Mouse (Mus musculus) hindbrain, embryonic 14.5 days (tissue): Measurements from ENCODE around the gene Nup93. TPM values are rescaled to one million over a fixed set of nuclear protein-coding genes. Genes with fewer than 3 reads are reported as not detected.
"Not testable (repeated sequence)": the region's sequence is repeated elsewhere in the genome, so short reads cannot be mapped to it uniquely, and the experiment has no call there.

Experiments used
- ATAC-seq: fragments of 200-750 bp; cut with Nextera tagmentation; 2 replicates; pipeline ENCODE4 v1.8.0; 2017; ENCODE audit warnings: moderate number of reproducible peaks, mild to moderate bottlenecking, moderate TSS enrichment, moderate library complexity; ENCODE audit not compliant: low FRiP score
- DNase-seq: peaks from one replicate; pipeline ENCODE4 v3.0.0-alpha.2; 2015; ENCODE audit warnings: low spot score
- H3K27ac ChIP-seq: fragments of 300-500 bp; sonication (generic); 2 replicates; pipeline ENCODE4 v1.5.1; 2014; ENCODE audit warnings: mild to moderate bottlenecking, moderate library complexity
- H3K27me3 ChIP-seq: fragments of 300-500 bp; sonication (generic); 2 replicates; pipeline ENCODE4 v1.6.1; 2014; ENCODE audit warnings: mild to moderate bottlenecking, low read length, mixed read lengths; ENCODE audit not compliant: control insufficient read depth, insufficient read depth
- H3K36me3 ChIP-seq: fragments of 300-500 bp; sonication (generic); replicated peaks from 2 replicates; pipeline ENCODE4 v1.6.1; 2014; ENCODE audit not compliant: control insufficient read depth, insufficient read depth
- H3K4me1 ChIP-seq: fragments of 300-500 bp; sonication (generic); replicated peaks from 2 replicates; pipeline ENCODE4 v1.6.1; 2014; ENCODE audit warnings: antibody characterized with exemption, low read length, mixed read lengths; ENCODE audit not compliant: control insufficient read depth, insufficient read depth
- H3K4me2 ChIP-seq: fragments of 300-500 bp; sonication (generic); replicated peaks from 2 replicates; pipeline ENCODE4 v1.6.1; 2014; ENCODE audit warnings: mild to moderate bottlenecking, moderate library complexity
- H3K4me3 ChIP-seq: fragments of 300-500 bp; sonication (generic); replicated peaks from 2 replicates; pipeline ENCODE4 v1.5.1; 2014; ENCODE audit warnings: mild to moderate bottlenecking, low read length
- H3K9ac ChIP-seq: fragments of 300-500 bp; sonication (generic); 2 replicates; pipeline ENCODE4 v1.6.1; 2014
- H3K9me3 ChIP-seq: fragments of 300-500 bp; sonication (generic); 2 replicates; pipeline ENCODE4 v1.6.1; 2016; ENCODE audit warnings: low read length; ENCODE audit not compliant: control insufficient read depth
- WGBS: fragments of 180-500 bp; shearing (Covaris S2); extraction: QIAGEN DNeasy Blood & Tissue Kit; methylation state at CpG from one replicate; pipeline ENCODE4 v1.1.7; 2014; 5-methylcytosine and 5-hydroxymethylcytosine counted together
- polyA plus RNA-seq: library from polyadenylated mRNA; unstranded; fragments of >200 nt; fragmentation: Nextera tagmentation; extraction: Ambion mirVana; gene quantifications from 2 replicates; pipeline ENCODE4 v1.2.1, GENCODE M21; 2014

Gene Nup93
- 58.9 and 63.3 TPM in 2 replicates for polyA plus RNA-seq

DNA sequence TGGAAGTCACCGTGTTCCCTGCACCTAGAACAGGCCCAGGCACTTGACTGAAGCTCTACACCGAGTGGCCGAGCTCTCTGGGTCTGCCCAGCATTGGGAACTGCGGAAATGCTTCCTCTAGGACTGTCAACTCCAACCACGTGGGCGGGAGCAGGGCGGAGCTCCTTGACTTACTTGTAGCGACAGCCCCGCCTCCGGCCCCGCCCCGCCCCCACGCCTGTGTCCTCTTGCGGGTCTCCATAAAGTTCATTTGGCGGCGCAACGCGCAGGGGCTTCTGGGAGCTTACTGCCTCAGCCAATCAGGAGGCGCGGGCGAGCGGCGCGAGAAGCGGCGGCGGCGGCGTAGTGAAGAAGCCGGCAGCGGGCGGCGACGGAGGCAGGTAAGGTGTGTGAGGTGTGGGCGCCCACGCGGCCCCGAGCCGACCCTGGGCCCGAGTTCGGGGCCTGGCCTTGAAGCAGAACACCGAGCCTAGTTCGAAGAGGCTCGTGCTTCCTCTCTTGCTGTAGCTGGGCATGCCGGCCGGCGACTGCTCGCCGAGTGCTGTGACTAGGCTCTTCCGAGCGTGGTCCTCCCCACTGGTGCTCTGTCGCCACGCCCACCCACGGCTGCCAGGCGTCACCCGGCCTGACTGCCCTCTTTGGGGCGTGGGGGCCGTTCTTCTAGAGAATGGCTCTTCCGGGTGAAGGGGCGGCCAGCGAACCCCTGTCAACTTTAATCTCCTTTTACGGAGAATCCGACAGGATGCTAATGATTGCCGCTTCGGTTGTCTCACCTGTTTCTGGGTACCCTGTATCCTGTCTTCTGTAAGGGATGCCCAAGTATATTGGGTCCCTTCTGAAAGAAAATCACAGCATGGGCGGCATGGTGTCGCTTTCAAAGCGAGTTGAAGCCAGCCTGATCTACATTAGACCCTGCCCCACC is at the start of gene Nup93:
Nup93 (plus strand) TSS at position 313 of the 922 bp plus-strand sequence.
- peak within 1 kb of the TSS; percentile 72 for H3K4me2 ChIP-seq
- no peaks in the 10 kb centered on the region for H3K27me3 ChIP-seq
- ATAC-seq (peak; percentile 98), DNase-seq (peak; percentile 96)
- WGBS: under 1% methylated on average over 68 of the region's 68 CpGs
- peak within 1 kb of the TSS; percentile 62 for H3K27ac ChIP-seq
- H3K4me1 ChIP-seq: peaks cover 16% of the 10 kb centered on the region; the same call in 1 of the 2 replicates
- no peaks in the 10 kb centered on the region for H3K9me3 ChIP-seq
- no peaks in the 10 kb centered on the region for H3K36me3 ChIP-seq
- H3K4me3 ChIP-seq: peak within 1 kb of the TSS; percentile 60
- peak within 1 kb of the TSS; percentile 68 for H3K9ac ChIP-seq

DNA sequence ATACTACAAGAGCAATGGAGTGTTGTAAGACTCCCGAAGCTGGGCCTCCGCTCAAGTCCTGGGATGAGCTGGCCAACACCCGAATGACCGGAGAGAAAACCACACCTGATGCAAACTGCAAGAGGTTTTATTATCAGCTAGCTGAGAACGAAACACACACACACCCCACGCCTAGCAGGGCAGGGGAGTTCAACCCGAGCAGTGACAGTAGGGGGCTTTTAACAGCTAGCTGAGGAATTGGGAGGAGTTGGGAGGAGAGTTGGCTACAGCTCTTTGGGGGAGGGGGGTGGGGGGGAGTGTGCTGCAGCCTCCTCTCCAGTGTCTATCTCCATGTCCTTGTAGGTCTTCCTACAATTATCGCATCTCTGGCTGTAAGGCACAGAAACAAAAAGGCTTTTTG is 48.6 kb upstream of the Nup93 start:
- not testable (repeated sequence) for H3K36me3 ChIP-seq, H3K4me2 ChIP-seq, ATAC-seq, H3K9ac ChIP-seq, H3K4me1 ChIP-seq, H3K27me3 ChIP-seq, H3K27ac ChIP-seq, H3K9me3 ChIP-seq, H3K4me3 ChIP-seq, DNase-seq
- WGBS: 79% methylated on average over 8 of the region's 8 CpGs

DNA sequence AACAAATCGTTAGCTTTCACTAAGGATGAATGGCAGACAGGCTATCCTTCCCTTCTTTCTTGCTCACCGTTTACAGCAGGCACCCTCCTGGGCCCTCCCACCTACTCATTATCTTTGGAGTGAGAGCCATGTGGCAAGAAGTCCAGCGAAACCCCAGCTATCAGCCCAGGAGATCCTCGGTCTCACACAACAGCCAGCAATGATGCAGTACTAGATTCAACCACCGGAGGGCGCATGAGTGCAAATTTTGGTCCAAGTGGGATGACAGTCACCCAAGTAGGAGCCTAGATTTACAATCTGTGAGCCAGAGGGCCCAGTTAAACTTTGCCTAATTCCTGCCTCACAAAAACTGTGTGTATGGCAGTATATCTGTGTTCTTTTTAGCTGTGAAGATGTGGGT is 47.1 kb upstream of the Nup93 start:
- DNase-seq: peak; percentile 98

DNA sequence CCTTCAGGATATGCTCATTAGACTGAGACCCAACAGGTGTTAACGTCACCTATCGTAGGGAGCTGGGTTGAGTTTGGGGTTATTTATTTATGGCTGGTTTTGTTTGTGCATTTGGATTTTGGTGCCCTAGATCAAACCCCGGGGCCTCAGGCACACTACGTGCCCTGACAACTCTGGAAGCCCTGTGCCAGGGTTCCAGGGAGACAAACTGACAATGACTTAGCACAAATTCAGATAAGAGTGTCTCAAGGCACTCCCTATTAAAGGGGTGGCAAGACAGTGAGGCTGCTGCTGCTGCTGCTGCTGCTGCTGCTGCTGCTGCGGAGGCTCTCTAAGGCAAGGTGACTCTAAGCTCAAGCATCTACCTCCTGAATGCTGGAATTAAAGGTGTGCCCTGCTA is 44.8 kb upstream of the Nup93 start:
- Histone ChIP-seq H3K36me3 (no peaks in the 10 kb centered on the region), H3K27ac (no peak overlapping the region), H3K4me2 (no peak overlapping the region), H3K27me3 (peaks cover 43% of the 10 kb centered on the region), H3K4me3 (no peak overlapping the region), H3K4me1 (peaks cover 16% of the 10 kb centered on the region), H3K9me3 (no peaks in the 10 kb centered on the region), H3K9ac (no peak overlapping the region)
- no peak for ATAC-seq
- WGBS: 89% methylated on average over 5 of the region's 5 CpGs
- DNase-seq: no peak

More for the DNA sequence above, 47.1 kb upstream of the Nup93 start:
- Histone ChIP-seq H3K27ac (no peak overlapping the region), H3K36me3 (no peaks in the 10 kb centered on the region), H3K9ac (no peak overlapping the region), H3K9me3 (no peaks in the 10 kb centered on the region), H3K27me3 (peaks cover 20% of the 10 kb centered on the region), H3K4me2 (no peak overlapping the region; the same call in 1 of the 2 replicates), H3K4me1 (peaks cover 6% of the 10 kb centered on the region), H3K4me3 (no peak overlapping the region)
- ATAC-seq: peak; percentile 46; the same call in 1 of the 2 replicates
- 4% methylated on average over 6 of the region's 6 CpGs for WGBS

DNA sequence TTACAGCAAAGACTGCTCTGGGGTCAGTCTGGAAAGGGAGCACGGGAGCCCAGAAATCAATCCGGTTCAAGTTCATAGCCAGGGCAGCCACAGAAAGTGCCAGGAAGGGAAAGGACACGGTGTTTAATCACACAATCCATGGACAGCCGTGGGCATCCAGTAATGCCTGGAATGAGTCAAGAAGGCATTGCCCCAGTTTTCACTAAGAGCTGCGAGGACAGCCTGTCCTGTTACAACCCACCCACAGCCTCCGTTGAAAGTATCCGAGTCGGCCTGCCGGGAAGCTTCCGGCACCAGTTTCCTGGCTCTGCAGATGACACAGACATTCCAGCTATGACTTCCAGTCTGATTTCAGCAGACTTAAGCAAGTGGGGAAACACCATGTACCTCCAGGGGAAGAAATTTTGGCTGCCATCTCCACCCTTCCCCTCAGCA is 43.0 kb upstream of the Nup93 start:
- Histone ChIP-seq H3K27ac (no peak overlapping the region), H3K36me3 (no peaks in the 10 kb centered on the region), H3K4me2 (peak overlapping the region; percentile 94), H3K4me3 (no peak overlapping the region), H3K27me3 (peaks cover 61% of the 10 kb centered on the region), H3K9me3 (no peaks in the 10 kb centered on the region), H3K4me1 (peaks cover 16% of the 10 kb centered on the region), H3K9ac (no peak overlapping the region)
- WGBS: 49% methylated on average over 10 of the region's 10 CpGs
- DNase-seq (no peak), ATAC-seq (no peak)

DNA sequence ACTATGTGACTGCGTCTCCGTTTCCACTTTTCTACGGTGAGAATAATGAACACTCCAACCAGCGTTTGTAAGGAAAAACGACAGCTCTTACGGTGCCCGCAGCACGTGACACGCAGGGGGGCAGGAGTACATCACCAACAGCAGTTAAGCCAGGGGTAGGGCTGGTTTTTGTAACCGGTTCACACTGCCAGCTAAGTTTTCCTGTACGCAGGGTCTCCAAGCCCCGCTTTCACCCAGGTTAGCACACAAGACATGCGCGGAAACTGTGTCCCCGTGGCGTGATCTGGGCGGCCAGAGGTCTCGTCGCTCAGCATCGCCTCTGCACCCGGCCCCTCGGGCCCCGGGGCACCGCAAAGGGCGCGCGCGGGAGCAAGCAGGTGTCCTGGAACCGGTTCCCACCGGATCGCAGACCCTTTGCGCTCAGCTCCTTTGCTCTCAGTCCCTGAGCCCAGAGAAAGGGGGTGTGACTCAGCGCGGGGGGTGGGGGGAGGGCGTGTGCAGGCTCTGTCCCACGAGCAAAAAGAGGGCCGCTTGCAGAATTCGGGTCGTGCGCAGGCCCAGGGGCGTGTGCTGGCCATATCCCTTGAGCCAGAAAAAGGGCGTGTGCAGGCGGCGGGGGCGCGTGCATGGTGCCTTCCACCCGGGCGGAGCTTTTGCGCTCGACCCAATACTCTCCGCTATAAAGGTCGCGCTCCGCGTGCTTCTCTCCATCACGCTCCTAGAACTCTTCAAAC is 42.1 kb upstream of the Nup93 start, which contains the start of gene Mt2:
Mt2 (plus strand) TSS at position 590 of the 734 bp plus-strand sequence.
- Histone ChIP-seq H3K36me3 (no peaks in the 10 kb centered on the region), H3K27ac (no peak within 1 kb of the TSS), H3K4me2 (peak within 1 kb of the TSS; percentile 94), H3K27me3 (peaks cover 70% of the 10 kb centered on the region), H3K9me3 (no peaks in the 10 kb centered on the region), H3K4me1 (peaks cover 16% of the 10 kb centered on the region), H3K9ac (peak within 1 kb of the TSS; percentile 44), H3K4me3 (peak within 1 kb of the TSS; percentile 44)
- DNase-seq: peak; percentile 30
- 0 out of 2 replicates have a peak, but pooled peaks have one; percentile 51 for ATAC-seq
- WGBS: under 1% methylated on average over 56 of the region's 56 CpGs

DNA sequence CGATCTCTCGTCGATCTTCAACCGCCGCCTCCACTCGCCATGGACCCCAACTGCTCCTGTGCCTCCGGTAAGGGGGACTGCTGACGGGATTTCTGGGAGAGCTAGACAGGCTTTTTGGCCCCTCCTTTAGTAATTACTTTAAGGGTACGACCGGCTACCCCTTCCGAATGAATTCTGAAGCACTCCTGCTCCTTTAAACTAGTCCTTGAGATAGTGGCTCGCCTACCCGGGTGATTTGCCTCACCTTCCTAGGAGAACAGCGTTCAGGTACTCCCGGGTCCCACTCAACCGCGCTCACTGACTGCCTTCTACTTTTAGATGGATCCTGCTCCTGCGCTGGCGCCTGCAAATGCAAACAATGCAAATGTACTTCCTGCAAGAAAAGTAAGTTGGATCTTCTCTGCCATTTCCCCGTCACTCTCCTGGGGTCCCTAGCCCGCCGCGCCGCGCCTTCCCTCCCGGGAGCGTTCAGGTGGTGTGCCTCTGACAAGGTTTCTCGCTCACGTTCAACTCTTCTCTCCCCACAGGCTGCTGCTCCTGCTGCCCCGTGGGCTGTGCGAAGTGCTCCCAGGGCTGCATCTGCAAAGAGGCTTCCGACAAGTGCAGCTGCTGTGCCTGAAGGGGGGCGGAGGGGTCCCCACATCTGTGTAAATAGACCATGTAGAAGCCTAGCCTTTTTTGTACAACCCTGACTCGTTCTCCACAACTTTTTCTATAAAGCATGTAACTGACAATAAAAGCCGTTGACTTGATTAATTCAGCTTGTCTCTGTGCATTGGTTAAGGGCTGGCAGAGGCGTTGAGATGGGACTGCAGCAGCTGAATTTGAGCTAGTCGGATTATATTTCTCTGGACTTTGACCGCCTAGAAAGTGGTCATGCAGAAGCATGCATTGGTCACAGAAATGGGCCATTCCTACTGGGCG is 41.3 kb upstream of the Nup93 start:
- no peak overlapping the region for H3K27ac ChIP-seq
- H3K9me3 ChIP-seq: no peaks in the 10 kb centered on the region

DNA sequence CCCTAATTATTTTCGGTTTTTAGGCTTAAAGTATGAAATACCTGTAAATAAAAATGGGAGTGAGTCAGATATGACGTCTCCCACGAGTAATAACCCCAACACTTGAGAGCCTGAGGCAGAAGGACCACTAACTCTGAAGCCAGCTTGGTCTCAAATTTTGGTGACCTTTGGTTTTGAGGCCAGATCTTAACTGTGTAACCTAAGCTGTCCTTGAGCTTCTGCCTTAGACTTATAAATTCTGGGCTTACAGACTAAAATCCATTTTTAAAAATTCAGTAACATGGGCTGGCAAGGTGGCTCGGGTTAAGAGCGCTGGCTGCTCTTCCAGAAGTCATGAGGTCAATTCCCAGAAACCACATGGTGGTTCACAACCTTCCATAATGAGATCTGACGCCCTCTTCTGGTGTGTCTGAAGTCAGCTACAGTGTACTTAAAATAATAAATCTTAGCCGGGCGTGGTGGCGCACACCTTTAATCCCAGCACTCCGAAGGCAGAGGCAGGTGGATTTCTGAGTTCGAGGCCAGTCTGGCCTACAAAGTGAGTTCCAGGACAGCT is 40.4 kb upstream of the Nup93 start:
- Histone ChIP-seq H3K36me3 (no peaks in the 10 kb centered on the region), H3K27me3 (peaks cover 86% of the 10 kb centered on the region), H3K9me3 (no peaks in the 10 kb centered on the region), H3K27ac (no peak overlapping the region), H3K4me3 (no peak overlapping the region), H3K4me1 (peaks cover 19% of the 10 kb centered on the region), H3K9ac (no peak overlapping the region), H3K4me2 (no peak overlapping the region)
- no peak for DNase-seq
- no peak for ATAC-seq
- 50% methylated on average over 11 of the region's 11 CpGs for WGBS

More for the DNA sequence above, 41.3 kb upstream of the Nup93 start:
- Histone ChIP-seq H3K9ac (peak overlapping the region; percentile 44; the same call in 1 of the 2 replicates), H3K4me3 (peak overlapping the region; percentile 44), H3K4me2 (peak overlapping the region; percentile 94), H3K4me1 (peaks cover 16% of the 10 kb centered on the region), H3K36me3 (no peaks in the 10 kb centered on the region), H3K27me3 (peaks cover 78% of the 10 kb centered on the region)
- WGBS: 2% methylated on average over 39 of the region's 39 CpGs
- DNase-seq (no peak), ATAC-seq (no peak)
